Mouse (Mus musculus): ENCODE results near the gene Rbm18. TPM values are rescaled to one million over a fixed set of nuclear protein-coding genes. Genes with fewer than 3 reads are reported as not detected.

Rbm18 gene
- polyA plus RNA-seq, 1 experiment from 2014 or later = 22.4 TPM

DNA sequence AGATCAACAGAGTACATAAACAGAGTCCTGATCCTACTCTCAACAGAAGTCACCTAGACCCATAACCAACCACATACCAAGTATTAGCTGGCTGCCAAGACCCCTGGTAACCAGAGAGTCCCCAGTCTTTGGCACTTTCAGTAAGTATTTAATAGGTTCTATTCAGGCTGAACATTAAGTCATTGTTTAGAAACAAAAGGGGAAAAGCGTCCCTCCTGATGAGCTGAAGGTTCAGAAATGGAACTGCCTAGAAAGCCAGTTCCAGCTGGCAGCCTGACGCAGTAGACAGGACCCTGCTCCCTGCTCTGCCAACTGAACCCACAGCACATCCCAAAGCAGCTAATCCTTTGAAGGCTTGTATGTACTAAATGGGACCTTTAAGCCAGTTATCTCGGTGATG is 47.4 kb downstream of the Rbm18 start:
- no peak overlapping the region for H3K27ac ChIP-seq (ENCODE audit: low read length)
- H3K9ac ChIP-seq (ENCODE audit: low read depth, low read length) = no peak overlapping the region
- peaks cover 55% of the 10 kb centered on the region for H3K27me3 ChIP-seq (ENCODE audit: control insufficient read depth, insufficient read depth, low read depth, low read length)

DNA sequence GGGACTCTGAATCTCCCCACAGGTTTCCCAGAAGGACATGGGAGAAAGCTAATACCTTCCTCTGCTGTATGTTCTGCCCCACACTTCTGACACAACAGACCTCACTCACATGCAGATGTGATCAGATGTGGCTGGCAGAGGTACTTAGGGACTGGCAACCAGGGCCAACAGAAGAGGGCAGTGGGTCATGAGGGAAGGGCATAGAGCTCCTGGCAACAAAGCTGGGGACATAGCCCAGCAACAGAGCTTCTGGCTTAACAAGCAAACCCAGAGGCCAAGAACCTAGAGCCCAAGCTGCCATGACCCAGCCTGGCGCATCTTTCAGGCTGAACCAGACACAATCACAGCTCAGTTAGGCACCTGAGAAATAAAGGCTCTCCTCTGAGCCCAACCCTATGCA is 51.5 kb downstream of the Rbm18 start:
- H3K4me1 ChIP-seq (ENCODE audit: control insufficient read depth, low read depth, low read length) = no peaks in the 10 kb centered on the region; the same call in 1 of the 2 replicates
- WGBS (ENCODE audit: insufficient replicate concordance) = 62% methylated on average over 1 of the region's 1 CpGs
- no peaks in the 10 kb centered on the region for H3K9me3 ChIP-seq (replicated peaks; ENCODE audit: control insufficient read depth, low read length)
- no peak overlapping the region for H3K27ac ChIP-seq (ENCODE audit: low read length)
- no peak overlapping the region for H3K4me3 ChIP-seq (ENCODE audit: low read depth, low read length)
- no peak for ATAC-seq (ENCODE audit: low read depth)
- H3K36me3 ChIP-seq (ENCODE audit: control insufficient read depth, insufficient read depth) = no peaks in the 10 kb centered on the region
- H3K27me3 ChIP-seq (ENCODE audit: control insufficient read depth, insufficient read depth, low read depth, low read length) = peaks cover 14% of the 10 kb centered on the region
- no peak overlapping the region for H3K9ac ChIP-seq (ENCODE audit: low read depth, low read length)
- H3K4me2 ChIP-seq (ENCODE audit: low read depth, low read length) = no peak overlapping the region

More for the DNA sequence above, 47.4 kb downstream of the Rbm18 start:
- no peak for ATAC-seq (ENCODE audit: low read depth)
- WGBS (ENCODE audit: insufficient replicate concordance) = 42% methylated on average over 3 of the region's 3 CpGs
- H3K9me3 ChIP-seq (replicated peaks; ENCODE audit: control insufficient read depth, low read length) = no peaks in the 10 kb centered on the region
- no peak overlapping the region for H3K4me2 ChIP-seq (ENCODE audit: low read depth, low read length)
- H3K4me1 ChIP-seq (ENCODE audit: control insufficient read depth, low read depth, low read length) = peaks cover 5% of the 10 kb centered on the region
- no peak overlapping the region for H3K4me3 ChIP-seq (ENCODE audit: low read depth, low read length)
- no peaks in the 10 kb centered on the region for H3K36me3 ChIP-seq (ENCODE audit: control insufficient read depth, insufficient read depth)

DNA sequence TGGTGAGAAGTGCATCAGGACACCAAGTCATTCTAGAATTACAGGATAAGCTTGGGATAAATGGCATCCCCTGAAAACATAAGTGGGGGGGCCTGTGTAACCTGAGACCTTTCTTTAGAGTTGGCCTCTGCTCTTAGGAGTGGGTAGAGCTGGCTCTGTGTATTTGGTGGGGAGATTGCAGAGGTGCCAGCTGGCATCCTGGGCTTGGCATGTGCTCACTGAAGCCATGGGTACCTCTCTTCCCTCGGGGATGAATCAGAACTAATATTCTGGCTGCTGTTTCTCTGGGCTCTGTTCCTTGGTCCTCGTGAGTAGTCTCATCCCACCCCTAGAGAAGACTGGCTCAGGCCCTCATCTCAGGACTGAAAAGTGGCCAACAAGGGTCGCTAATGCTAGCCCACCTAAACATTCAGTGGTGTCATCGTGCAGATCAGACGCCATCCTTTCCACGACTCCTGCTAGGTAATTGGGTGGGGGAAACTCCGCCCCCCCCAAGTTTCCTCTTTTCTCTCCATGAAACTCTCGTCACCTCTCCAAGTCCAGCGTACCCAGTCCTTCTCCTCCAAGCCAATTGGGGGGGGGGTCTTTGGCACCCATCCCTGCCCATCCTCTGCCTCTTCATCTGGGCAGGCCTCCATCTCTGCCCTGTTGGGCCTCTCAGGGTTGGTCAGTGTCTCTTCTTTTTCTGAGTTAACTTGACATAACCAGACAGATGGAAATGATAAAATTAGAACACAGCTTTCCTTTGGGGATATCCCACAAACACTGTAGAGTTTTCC is 53.6 kb downstream of the Rbm18 start:
- no peak overlapping the region for H3K9ac ChIP-seq (ENCODE audit: low read depth, low read length)
- H3K4me2 ChIP-seq (ENCODE audit: low read depth, low read length) = no peak overlapping the region
- H3K4me1 ChIP-seq (ENCODE audit: control insufficient read depth, low read depth, low read length) = no peaks in the 10 kb centered on the region; the same call in 1 of the 2 replicates
- no peaks in the 10 kb centered on the region for H3K9me3 ChIP-seq (replicated peaks; ENCODE audit: control insufficient read depth, low read length)
- 54% methylated on average over 9 of the region's 9 CpGs for WGBS (ENCODE audit: insufficient replicate concordance)
- no peaks in the 10 kb centered on the region for H3K36me3 ChIP-seq (ENCODE audit: control insufficient read depth, insufficient read depth)
- H3K27me3 ChIP-seq (ENCODE audit: control insufficient read depth, insufficient read depth, low read depth, low read length) = peaks cover 11% of the 10 kb centered on the region
- no peak overlapping the region; the same call in 1 of the 2 replicates for H3K27ac ChIP-seq (ENCODE audit: low read length)
- ATAC-seq (ENCODE audit: low read depth) = no peak
- H3K4me3 ChIP-seq (ENCODE audit: low read depth, low read length) = no peak overlapping the region

DNA sequence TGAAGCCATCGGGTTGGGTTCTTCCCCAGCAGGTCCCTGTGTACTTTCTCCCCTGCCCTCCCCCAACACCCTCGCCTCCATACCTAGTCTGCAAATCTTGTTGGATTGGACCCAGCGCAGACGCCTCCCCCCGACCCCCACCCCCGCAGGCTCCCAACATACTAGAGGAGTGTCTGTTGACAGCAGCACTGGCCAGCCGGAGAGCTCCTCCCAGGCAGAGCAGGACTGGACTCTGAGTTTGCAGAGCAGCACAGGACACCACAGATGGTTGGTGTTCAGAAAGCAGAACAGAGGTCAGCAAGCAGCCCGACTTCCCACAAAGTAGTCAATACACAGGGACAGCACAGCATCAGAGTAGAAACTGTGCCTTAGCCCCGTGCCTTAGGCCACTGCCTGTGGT is 55.1 kb downstream of the Rbm18 start:
- H3K4me2 ChIP-seq (ENCODE audit: low read depth, low read length) = 0 out of 2 replicates have a peak overlapping the region, but pooled peaks have one; percentile 8
- H3K27ac ChIP-seq (ENCODE audit: low read length) = peak overlapping the region; percentile 55
- WGBS (ENCODE audit: insufficient replicate concordance) = 19% methylated on average over 9 of the region's 9 CpGs
- no peak overlapping the region for H3K4me3 ChIP-seq (ENCODE audit: low read depth, low read length)
- peaks cover 3% of the 10 kb centered on the region; the same call in 1 of the 2 replicates for H3K27me3 ChIP-seq (ENCODE audit: control insufficient read depth, insufficient read depth, low read depth, low read length)
- no peaks in the 10 kb centered on the region for H3K36me3 ChIP-seq (ENCODE audit: control insufficient read depth, insufficient read depth)
- no peak overlapping the region for H3K9ac ChIP-seq (ENCODE audit: low read depth, low read length)
- no peaks in the 10 kb centered on the region for H3K9me3 ChIP-seq (replicated peaks; ENCODE audit: control insufficient read depth, low read length)
- peak; percentile 95 for ATAC-seq (ENCODE audit: low read depth)
- no peaks in the 10 kb centered on the region; the same call in 1 of the 2 replicates for H3K4me1 ChIP-seq (ENCODE audit: control insufficient read depth, low read depth, low read length)

DNA sequence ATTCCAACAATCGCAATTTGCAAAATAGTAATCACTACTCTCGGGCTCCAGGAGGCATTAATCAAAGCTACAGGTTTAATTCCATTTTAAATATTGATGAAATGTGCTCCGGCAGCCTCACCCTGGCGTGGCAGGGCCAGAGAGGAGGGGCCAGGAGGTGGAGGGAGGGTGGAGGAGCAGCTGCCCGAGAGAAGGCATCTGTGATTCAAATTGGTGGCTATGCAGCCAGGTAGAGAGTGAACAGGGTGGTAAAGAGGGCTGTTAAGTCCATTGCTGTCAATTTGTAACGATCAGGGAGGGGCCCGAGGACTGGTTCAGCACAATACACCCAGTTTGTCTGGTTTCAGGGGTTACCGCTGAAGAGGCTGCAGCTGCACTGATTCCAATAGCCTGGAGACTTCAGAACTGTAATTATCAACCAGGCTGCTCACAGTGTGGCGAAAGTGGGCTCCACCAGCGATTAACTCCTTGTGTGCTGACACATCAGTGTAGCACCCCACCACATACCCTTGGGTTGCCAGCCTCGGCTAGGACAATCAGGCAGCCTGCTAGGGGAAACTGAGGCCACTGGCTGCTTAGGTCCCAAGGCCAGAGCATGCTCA is 59.3 kb downstream of the Rbm18 start:
- H3K4me1 ChIP-seq (ENCODE audit: control insufficient read depth, low read depth, low read length) = no peaks in the 10 kb centered on the region; the same call in 1 of the 2 replicates
- ATAC-seq (ENCODE audit: low read depth) = no peak
- no peak overlapping the region for H3K4me2 ChIP-seq (ENCODE audit: low read depth, low read length)
- H3K27me3 ChIP-seq (ENCODE audit: control insufficient read depth, insufficient read depth, low read depth, low read length) = no peaks in the 10 kb centered on the region
- WGBS (ENCODE audit: insufficient replicate concordance) = 22% methylated on average over 11 of the region's 11 CpGs
- no peak overlapping the region for H3K27ac ChIP-seq (ENCODE audit: low read length)
- no peaks in the 10 kb centered on the region for H3K9me3 ChIP-seq (replicated peaks; ENCODE audit: control insufficient read depth, low read length)
- H3K4me3 ChIP-seq (ENCODE audit: low read depth, low read length) = no peak overlapping the region
- H3K36me3 ChIP-seq (ENCODE audit: control insufficient read depth, insufficient read depth) = no peaks in the 10 kb centered on the region
- H3K9ac ChIP-seq (ENCODE audit: low read depth, low read length) = no peak overlapping the region

DNA sequence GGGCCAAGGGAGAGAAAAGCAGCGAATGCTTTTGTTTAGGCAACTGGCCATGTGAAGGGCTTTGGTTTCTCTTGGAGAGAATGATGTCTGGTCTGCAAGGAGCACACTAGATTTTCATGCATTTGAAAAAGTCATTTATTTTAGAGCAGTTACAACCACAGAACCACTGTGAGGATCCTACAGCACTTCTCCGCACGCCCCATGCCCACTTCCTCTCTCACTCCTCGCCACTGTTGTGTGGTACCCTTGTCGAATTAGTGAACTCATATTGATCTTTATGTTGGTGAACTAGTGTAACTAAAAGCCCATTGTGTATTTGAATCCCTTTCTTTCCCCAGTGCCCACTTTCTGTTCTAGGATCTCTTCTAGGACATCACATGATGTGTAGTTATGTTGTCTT is 61.4 kb downstream of the Rbm18 start:
- H3K4me1 ChIP-seq (ENCODE audit: control insufficient read depth, low read depth, low read length) = peaks cover 3% of the 10 kb centered on the region; the same call in 1 of the 2 replicates
- no peak for ATAC-seq (ENCODE audit: low read depth)
- WGBS (ENCODE audit: insufficient replicate concordance) = 44% methylated on average over 5 of the region's 5 CpGs

DNA sequence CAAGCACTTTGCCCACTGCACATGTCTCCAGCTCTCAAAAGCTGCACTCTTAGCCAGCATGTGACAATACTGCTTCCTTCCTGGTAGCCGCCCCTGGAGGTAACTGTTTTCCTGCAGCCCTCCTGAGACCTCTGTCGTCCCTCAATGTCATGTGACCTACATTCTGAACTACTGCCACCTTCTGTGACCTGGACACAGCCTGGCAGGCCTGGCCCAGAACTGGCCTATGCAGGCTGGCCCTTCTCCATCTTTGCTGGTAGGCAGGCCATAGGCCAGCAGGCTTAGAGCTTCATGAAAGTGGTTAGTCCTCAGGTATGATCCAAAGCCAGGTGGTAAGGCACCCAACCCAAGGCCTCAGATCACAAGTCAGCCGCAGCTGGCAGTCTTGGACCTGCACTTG is 62.8 kb downstream of the Rbm18 start:
- Histone ChIP-seq H3K9ac (ENCODE audit: low read depth, low read length) (no peak overlapping the region), H3K4me1 (ENCODE audit: control insufficient read depth, low read depth, low read length) (peaks cover 3% of the 10 kb centered on the region; the same call in 1 of the 2 replicates), H3K9me3 (replicated peaks; ENCODE audit: control insufficient read depth, low read length) (no peaks in the 10 kb centered on the region), H3K36me3 (ENCODE audit: control insufficient read depth, insufficient read depth) (no peaks in the 10 kb centered on the region), H3K4me3 (ENCODE audit: low read depth, low read length) (no peak overlapping the region), H3K27ac (ENCODE audit: low read length) (no peak overlapping the region), H3K4me2 (ENCODE audit: low read depth, low read length) (no peak overlapping the region), H3K27me3 (ENCODE audit: control insufficient read depth, insufficient read depth, low read depth, low read length) (no peaks in the 10 kb centered on the region)
- WGBS (ENCODE audit: insufficient replicate concordance) = 41% methylated on average over 3 of the region's 3 CpGs
- no peak for ATAC-seq (ENCODE audit: low read depth)

More for the DNA sequence above, 61.4 kb downstream of the Rbm18 start:
- H3K27me3 ChIP-seq (ENCODE audit: control insufficient read depth, insufficient read depth, low read depth, low read length) = no peaks in the 10 kb centered on the region
- no peak overlapping the region for H3K9ac ChIP-seq (ENCODE audit: low read depth, low read length)
- H3K4me2 ChIP-seq (ENCODE audit: low read depth, low read length) = no peak overlapping the region
- H3K27ac ChIP-seq (ENCODE audit: low read length) = no peak overlapping the region
- no peaks in the 10 kb centered on the region for H3K9me3 ChIP-seq (replicated peaks; ENCODE audit: control insufficient read depth, low read length)
- H3K36me3 ChIP-seq (ENCODE audit: control insufficient read depth, insufficient read depth) = no peaks in the 10 kb centered on the region
- H3K4me3 ChIP-seq (ENCODE audit: low read depth, low read length) = no peak overlapping the region

DNA sequence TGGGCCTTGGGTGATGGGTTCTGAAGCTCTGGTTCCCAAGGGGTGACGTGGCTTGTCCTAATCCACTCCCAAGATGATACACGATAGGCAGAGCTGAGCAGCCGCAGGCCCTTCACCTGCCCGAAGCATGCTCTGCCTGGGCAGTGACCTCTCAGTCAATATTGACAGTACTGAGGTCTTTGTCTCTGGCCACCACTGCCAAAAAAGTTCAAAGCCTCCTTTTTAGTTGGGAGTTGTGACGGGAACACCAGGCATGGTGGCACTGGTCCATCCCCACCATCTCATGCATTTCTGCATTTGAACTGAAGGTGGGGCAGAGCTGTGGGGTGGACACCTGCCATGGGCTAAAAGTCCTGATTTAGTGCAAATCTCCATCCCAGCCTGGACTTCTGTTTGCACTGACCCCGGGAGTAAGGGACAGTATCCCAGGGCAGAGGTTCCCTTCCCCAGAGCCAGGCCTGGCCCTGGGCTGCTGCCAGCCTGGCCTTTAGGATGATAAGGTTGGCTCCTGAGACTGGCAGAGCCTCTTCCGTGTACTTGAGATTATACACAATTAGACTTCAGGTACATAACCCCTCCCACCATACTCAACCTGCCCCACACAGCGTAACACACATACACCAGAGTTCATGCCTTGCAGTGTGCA is 64.8 kb downstream of the Rbm18 start:
- 51% methylated on average over 8 of the region's 8 CpGs for WGBS (ENCODE audit: insufficient replicate concordance)
- H3K4me2 ChIP-seq (ENCODE audit: low read depth, low read length) = no peak overlapping the region
- H3K9ac ChIP-seq (ENCODE audit: low read depth, low read length) = no peak overlapping the region
- ATAC-seq (ENCODE audit: low read depth) = peak; percentile 91
- H3K36me3 ChIP-seq (ENCODE audit: control insufficient read depth, insufficient read depth) = no peaks in the 10 kb centered on the region
- no peaks in the 10 kb centered on the region for H3K27me3 ChIP-seq (ENCODE audit: control insufficient read depth, insufficient read depth, low read depth, low read length)
- H3K9me3 ChIP-seq (replicated peaks; ENCODE audit: control insufficient read depth, low read length) = no peaks in the 10 kb centered on the region
- no peak overlapping the region for H3K4me3 ChIP-seq (ENCODE audit: low read depth, low read length)
- 0 out of 2 replicates have a peak overlapping the region, but pooled peaks have one; percentile 19 for H3K27ac ChIP-seq (ENCODE audit: low read length)
- peaks cover 3% of the 10 kb centered on the region; the same call in 1 of the 2 replicates for H3K4me1 ChIP-seq (ENCODE audit: control insufficient read depth, low read depth, low read length)

Measured in liver, embryonic 16.5 days (tissue).